Mouse (Mus musculus): ENCODE data around the gene Muc3a. TPM values are rescaled to one million over a fixed set of nuclear protein-coding genes. Genes with fewer than 3 reads are reported as not detected.

The Muc3a gene
- total and polyA plus RNA-seq, 3 experiments = 16.1 to 16.9 TPM; not detected in 1

- no peaks in the 10 kb centered on the region for H3K36me3 ChIP-seq (ENCODE audit: control insufficient read depth in 1 of 2, insufficient read depth in 2 of 2, low read length in 2 of 2)
- H3K27me3 ChIP-seq (ENCODE audit: control insufficient read depth in 1 of 2, insufficient read depth in 2 of 2, low read length in 2 of 2) = peaks cover under 1 to 2% of the 10 kb centered on the region in 2 experiments; a peak in 2 of 4 replicates
- H3K27ac ChIP-seq (ENCODE audit: control insufficient read depth, low read depth, low read length) = no peak overlapping the region
- H3K4me1 ChIP-seq (ENCODE audit: control insufficient read depth in 1 of 2, insufficient read depth in 2 of 2, low read length in 2 of 2) = no peaks in the 10 kb centered on the region
- no peak for DNase-seq (ENCODE audit: low read depth, low spot score)
- no peaks in the 10 kb centered on the region for H3K79me2 ChIP-seq (ENCODE audit: control insufficient read depth, insufficient read depth, low read length, poor library complexity)
- no peaks in the 10 kb centered on the region for H3K9me3 ChIP-seq (replicated peaks; ENCODE audit: insufficient read depth, low read length)
- no peak overlapping the region for H3K4me3 ChIP-seq (ENCODE audit: control insufficient read depth in 1 of 2, insufficient read depth in 1 of 2, low read depth in 2 of 2, low read length in 2 of 2)
- H3K9ac ChIP-seq (ENCODE audit: control insufficient read depth, low read depth, low read length, poor library complexity, severe bottlenecking) = no peak overlapping the region
- TF ChIP-seq MYB (IDR thresholded peaks at IDR 0.05; ENCODE audit: low read depth, low read length) (no peak), POLR2AphosphoS5 (IDR thresholded peaks at IDR 0.05; ENCODE audit: borderline replicate concordance, low read depth, low read length) (no peak), SMC3 (IDR thresholded peaks at IDR 0.05; ENCODE audit: low read depth, low read length) (no peak), RAD21 (IDR thresholded peaks at IDR 0.05; ENCODE audit: low read depth, low read length) (no peak), MYC (IDR thresholded peaks at IDR 0.05; ENCODE audit: low read depth, low read length) (no peak), GATA1 (IDR thresholded peaks at IDR 0.05; ENCODE audit: low read depth, low read length) (no peak), MAZ (IDR thresholded peaks at IDR 0.05; ENCODE audit: low read depth, low read length) (no peak)
Measured at GRCm38 (mm10) chr5:137161853-137162252, 50.3 kb downstream of the Muc3a start.

GRCm38 (mm10) chr5:137159461-137159860 is 52.7 kb downstream of the Muc3a start:
- peak; percentile 79 for TF ChIP-seq ZNF384 (IDR thresholded peaks at IDR 0.05; ENCODE audit: low read depth, low read length)
- TF ChIP-seq ETS1 (IDR thresholded peaks at IDR 0.05; ENCODE audit: low read depth, low read length) = no peak
- TF ChIP-seq CTCF (IDR thresholded peaks at IDR 0.05 in 2 of 3, conservative IDR thresholded peaks at IDR 0.05 in 1 of 3; ENCODE audit: control insufficient read depth in 1 of 3, insufficient read depth in 1 of 3, low read depth in 2 of 3, low read length in 3 of 3, poor library complexity in 1 of 3, severe bottlenecking in 1 of 3) = peak; percentile 82 to 97 (median 96)
- TF ChIP-seq TBP (IDR thresholded peaks at IDR 0.05; ENCODE audit: low read depth, low read length) = 0 out of 2 replicates have a peak, but pooled peaks have one; percentile 42
- TF ChIP-seq GATA1 (IDR thresholded peaks at IDR 0.05; ENCODE audit: low read depth, low read length) = peak; percentile 53
- TF ChIP-seq E2F4 (IDR thresholded peaks at IDR 0.05; ENCODE audit: borderline replicate concordance, low read depth, low read length) = no peak
- no peak for TF ChIP-seq TCF12 (IDR thresholded peaks at IDR 0.05; ENCODE audit: low read depth, low read length)
- TF ChIP-seq ZC3H11A (IDR thresholded peaks at IDR 0.05; ENCODE audit: low read depth, low read length) = peak; percentile 98
- TF ChIP-seq SMC3 (IDR thresholded peaks at IDR 0.05; ENCODE audit: low read depth, low read length) = peak; percentile 94
- no peak for TF ChIP-seq BHLHE40 (IDR thresholded peaks at IDR 0.05; ENCODE audit: borderline replicate concordance, low read depth, low read length)
- TF ChIP-seq RAD21 (IDR thresholded peaks at IDR 0.05; ENCODE audit: low read depth, low read length) = peak; percentile 84
- peak; percentile 80 for DNase-seq (ENCODE audit: low read depth, low spot score)
- Histone ChIP-seq H3K9ac (ENCODE audit: control insufficient read depth, low read depth, low read length, poor library complexity, severe bottlenecking) (no peak overlapping the region), H3K36me3 (ENCODE audit: control insufficient read depth in 1 of 2, insufficient read depth in 2 of 2, low read length in 2 of 2) (no peaks in the 10 kb centered on the region), H3K4me3 (ENCODE audit: control insufficient read depth in 1 of 2, insufficient read depth in 1 of 2, low read depth in 2 of 2, low read length in 2 of 2) (no peak overlapping the region), H3K27ac (ENCODE audit: control insufficient read depth, low read depth, low read length) (no peak overlapping the region), H3K9me3 (replicated peaks; ENCODE audit: insufficient read depth, low read length) (no peaks in the 10 kb centered on the region), H3K4me1 (ENCODE audit: control insufficient read depth in 1 of 2, insufficient read depth in 2 of 2, low read length in 2 of 2) (no peaks in the 10 kb centered on the region), H3K27me3 (ENCODE audit: control insufficient read depth in 1 of 2, insufficient read depth in 2 of 2, low read length in 2 of 2) (peaks cover 0 to 2% of the 10 kb centered on the region in 2 experiments; a peak in 1 of 4 replicates), H3K79me2 (ENCODE audit: control insufficient read depth, insufficient read depth, low read length, poor library complexity) (no peaks in the 10 kb centered on the region)

Other genes starting within 250 kb of the Muc3a start
- 1.0 and 1.2 TPM in 2 replicates for gene Cldn15, start 245.8 kb downstream of the Muc3a start, total RNA-seq (2012; rRNA removed)
- gene Cldn15, start 245.8 kb downstream of the Muc3a start, polyA plus RNA-seq (2012; ENCODE audit: insufficient read depth in 1 of 2, insufficient read length in 2 of 2, low read depth in 1 of 2, low replicate concordance in 2 of 2, missing spikeins in 1 of 2) = 1 to 10 TPM in 1 of 2 experiments, not detected in 1; 2.1 TPM
- gene Plod3, start 225.4 kb downstream of the Muc3a start, total RNA-seq (2012; rRNA removed) = 47.3 and 56.0 TPM in 2 replicates
- 10 to 100 TPM in 1 of 2 experiments, not detected in 1; 62.8 TPM for gene Plod3, start 225.4 kb downstream of the Muc3a start, polyA plus RNA-seq (2012; ENCODE audit: insufficient read depth in 1 of 2, insufficient read length in 2 of 2, low read depth in 1 of 2, low replicate concordance in 2 of 2, missing spikeins in 1 of 2)
- 51.8 and 56.6 TPM in 2 replicates for gene Znhit1, start 224.4 kb downstream of the Muc3a start, total RNA-seq (2012; rRNA removed)
- gene Znhit1, start 224.4 kb downstream of the Muc3a start, polyA plus RNA-seq (2012; ENCODE audit: insufficient read depth in 1 of 2, insufficient read length in 2 of 2, low read depth in 1 of 2, low replicate concordance in 2 of 2, missing spikeins in 1 of 2) = 100 to 1,000 TPM in 1 of 2 experiments, not detected in 1; 123 TPM
- 0.42 and 0.52 TPM in 2 replicates for gene Vgf, start 186.0 kb downstream of the Muc3a start, total RNA-seq (2012; rRNA removed)
- gene Vgf, start 186.0 kb downstream of the Muc3a start, polyA plus RNA-seq (2012; ENCODE audit: insufficient read depth in 1 of 2, insufficient read length in 2 of 2, low read depth in 1 of 2, low replicate concordance in 2 of 2, missing spikeins in 1 of 2) = 1 to 10 TPM in 1 of 2 experiments, not detected in 1; 1.4 TPM
- gene Ap1s1, start 166.3 kb downstream of the Muc3a start, total RNA-seq (2012; rRNA removed) = 137 and 154 TPM in 2 replicates
- gene Ap1s1, start 166.3 kb downstream of the Muc3a start, polyA plus RNA-seq (2012; ENCODE audit: insufficient read depth in 1 of 2, insufficient read length in 2 of 2, low read depth in 1 of 2, low replicate concordance in 2 of 2, missing spikeins in 1 of 2) = 100 to 1,000 TPM; 211 to 218 TPM
- gene Serpine1, start 140.1 kb downstream of the Muc3a start, total RNA-seq (2012; rRNA removed) = 0.04 and 0.13 TPM in 2 replicates
- gene Serpine1, start 140.1 kb downstream of the Muc3a start, polyA plus RNA-seq (2012; ENCODE audit: insufficient read depth in 1 of 2, insufficient read length in 2 of 2, low read depth in 1 of 2, low replicate concordance in 2 of 2, missing spikeins in 1 of 2) = under 1 TPM in 1 of 2 experiments, not detected in 1; 0.11 TPM
- 19.7 and 21.8 TPM in 2 replicates for gene Trim56, start 96.2 kb downstream of the Muc3a start, total RNA-seq (2012; rRNA removed)
- 10 to 100 TPM; 22.8 to 75.8 TPM for gene Trim56, start 96.2 kb downstream of the Muc3a start, polyA plus RNA-seq (2012; ENCODE audit: insufficient read depth in 1 of 2, insufficient read length in 2 of 2, low read depth in 1 of 2, low replicate concordance in 2 of 2, missing spikeins in 1 of 2)
- gene Muc3, start 63.1 kb downstream of the Muc3a start, total RNA-seq (2012; rRNA removed) = not detected in 2 replicates
- not detected for gene Muc3, start 63.1 kb downstream of the Muc3a start, polyA plus RNA-seq (2012; ENCODE audit: insufficient read depth in 1 of 2, insufficient read length in 2 of 2, low read depth in 1 of 2, low replicate concordance in 2 of 2, missing spikeins in 1 of 2)
- 3.4 and 7.0 TPM in 2 replicates for gene Ache, start 75.1 kb upstream of the Muc3a start, total RNA-seq (2012; rRNA removed)
- gene Ache, start 75.1 kb upstream of the Muc3a start, polyA plus RNA-seq (2012; ENCODE audit: insufficient read depth in 1 of 2, insufficient read length in 2 of 2, low read depth in 1 of 2, low replicate concordance in 2 of 2, missing spikeins in 1 of 2) = 10 to 100 TPM in 1 of 2 experiments, not detected in 1; 16.8 TPM
- gene Ufsp1, start 82.2 kb upstream of the Muc3a start, total RNA-seq (2012; rRNA removed) = 4.7 and 6.9 TPM in 2 replicates
- gene Ufsp1, start 82.2 kb upstream of the Muc3a start, polyA plus RNA-seq (2012; ENCODE audit: insufficient read depth in 1 of 2, insufficient read length in 2 of 2, low read depth in 1 of 2, low replicate concordance in 2 of 2, missing spikeins in 1 of 2) = 10 to 100 TPM in 1 of 2 experiments, not detected in 1; 16.1 TPM
- 235 and 291 TPM in 2 replicates for gene Srrt, start 95.3 kb upstream of the Muc3a start, total RNA-seq (2012; rRNA removed)
- gene Srrt, start 95.3 kb upstream of the Muc3a start, polyA plus RNA-seq (2012; ENCODE audit: insufficient read depth in 1 of 2, insufficient read length in 2 of 2, low read depth in 1 of 2, low replicate concordance in 2 of 2, missing spikeins in 1 of 2) = 100 to 1,000 TPM in 1 of 2 experiments, not detected in 1; 454 TPM
- gene Trip6, start 102.0 kb upstream of the Muc3a start, total RNA-seq (2012; rRNA removed) = 0.46 and 0.58 TPM in 2 replicates
- gene Trip6, start 102.0 kb upstream of the Muc3a start, polyA plus RNA-seq (2012; ENCODE audit: insufficient read depth in 1 of 2, insufficient read length in 2 of 2, low read depth in 1 of 2, low replicate concordance in 2 of 2, missing spikeins in 1 of 2) = 1 to 10 TPM in 1 of 2 experiments, not detected in 1; 2.1 TPM
- 7.1 and 8.8 TPM in 2 replicates for gene Slc12a9, start 121.2 kb upstream of the Muc3a start, total RNA-seq (2012; rRNA removed)
- 10 to 100 TPM in 1 of 2 experiments, not detected in 1; 12.1 TPM for gene Slc12a9, start 121.2 kb upstream of the Muc3a start, polyA plus RNA-seq (2012; ENCODE audit: insufficient read depth in 1 of 2, insufficient read length in 2 of 2, low read depth in 1 of 2, low replicate concordance in 2 of 2, missing spikeins in 1 of 2)
- gene Ephb4, start 137.7 kb upstream of the Muc3a start, total RNA-seq (2012; rRNA removed) = 0.07 and 0.12 TPM in 2 replicates
- under 1 TPM in 1 of 2 experiments, not detected in 1; 0.08 TPM for gene Ephb4, start 137.7 kb upstream of the Muc3a start, polyA plus RNA-seq (2012; ENCODE audit: insufficient read depth in 1 of 2, insufficient read length in 2 of 2, low read depth in 1 of 2, low replicate concordance in 2 of 2, missing spikeins in 1 of 2)

Data from MEL (cell line).